Mouse (Mus musculus) olfactory bulb, adult 2 months (tissue): Measurements from ENCODE around the gene Plbd2.

Source experiments
- CTCF ChIP-seq: fragments of 200-500 bp; IDR thresholded peaks from 2 replicates; pipeline ENCODE4 v1.5.1; 2012; ENCODE audit warnings: low read depth, mild to moderate bottlenecking, low read length, moderate library complexity; ENCODE audit not compliant: insufficient read depth
- POLR2A ChIP-seq: fragments of 200-500 bp; IDR thresholded peaks from 2 replicates; pipeline ENCODE4 v1.6.1; 2012; ENCODE audit warnings: mild to moderate bottlenecking, low read depth, low read length, moderate library complexity; ENCODE audit not compliant: insufficient read depth

GRCm38 (mm10) chr5:120476296-120476695 lies 27.1 kb downstream of the Plbd2 start, which contains the start of gene Sds:
- TF ChIP-seq POLR2A (no peak), CTCF (no peak)
